Mouse (Mus musculus) lung, adult 2 months (tissue): ENCODE data around the gene Shbg.

ENCODE experiments used
- CTCF ChIP-seq: fragments of 200-500 bp; IDR thresholded peaks from 2 replicates; pipeline ENCODE4 v1.5.1; 2011; ENCODE audit warnings: mild to moderate bottlenecking, low read length, control low read depth; ENCODE audit not compliant: insufficient read depth
- POLR2A ChIP-seq: fragments of 200-500 bp; IDR thresholded peaks from 2 replicates; pipeline ENCODE4 v1.6.1; 2011; ENCODE audit warnings: low read depth, mild to moderate bottlenecking, control low read depth, low read length, borderline replicate concordance; ENCODE audit errors: extremely low read depth

DNA sequence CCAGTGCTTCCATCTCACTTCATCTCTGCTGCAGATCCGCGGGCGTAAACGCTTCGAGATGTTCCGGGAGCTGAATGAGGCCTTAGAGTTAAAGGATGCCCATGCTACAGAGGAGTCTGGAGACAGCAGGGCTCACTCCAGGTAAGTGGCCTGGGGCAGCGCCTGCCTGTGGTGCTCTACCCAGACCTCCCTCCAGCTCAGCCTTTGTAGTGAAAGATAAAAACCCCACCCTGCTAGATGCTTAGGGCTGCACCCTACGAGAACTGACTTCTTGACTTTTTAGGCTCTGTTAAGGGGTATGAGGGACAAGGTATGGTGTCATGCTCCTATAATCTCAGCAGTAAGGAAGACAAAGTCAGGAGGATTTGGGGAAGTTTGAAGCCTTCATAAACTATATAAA lies 27.1 kb downstream of the Shbg start:
- TF ChIP-seq CTCF = no peak
- TF ChIP-seq POLR2A = no peak
